20 mouse cellular contexts compared by ENCODE assay signal in genomic region chr14:15082889-15083288, GRCm38 (mm10).
A peak's percentile ranks its signal among the peaks of the same experiment; 100 is the strongest.
DNase-seq lines count a peak whose midpoint lies in the region; ATAC-seq and TF ChIP-seq lines count a peak whose summit lies in the region.
"Had no signal": no experiment of that assay in that cellular context is flagged by ENCODE, and none has a peak within 500 bp of the region (broad histone marks: within the 10 kb centered on the region; RNA-seq: fewer than 3 reads in every experiment).

No protein-coding gene starts in this region.

- H3K4me3 ChIP-seq in midbrain, embryonic 11.5 days (ENCODE audit: low read depth, low read length): no peak overlapping the region
- H3K4me3 ChIP-seq in midbrain, embryonic 13.5 days (replicated peaks): no peak overlapping the region
- H3K4me3 ChIP-seq in limb, embryonic 14.5 days (replicated peaks; ENCODE audit: low read length): no peak overlapping the region
- H3K4me3 ChIP-seq: embryonic facial prominence, embryonic 13.5 days; erythroblast, embryonic 14.5 days; forebrain, embryonic 10.5 days; heart, embryonic 15.5 days had no signal

- ATAC-seq in midbrain, embryonic 11.5 days (ENCODE audit: low FRiP score): peak; percentile 40; the same call in 1 of the 2 replicates
- ATAC-seq in midbrain, embryonic 13.5 days: no peak
- peak; percentile 80 for ATAC-seq in limb, embryonic 14.5 days (ENCODE audit: low FRiP score, low read depth)
- no peak for ATAC-seq in megakaryocyte-erythroid progenitor cell, adult 5-6 weeks (replicated peaks; ENCODE audit: low FRiP score, low TSS enrichment, poor library complexity, severe bottlenecking)
- ATAC-seq: forebrain, embryonic 14.5 days had no signal

- no peak for TF ChIP-seq POLR2A in limb, embryonic 14.5 days (IDR thresholded peaks at IDR 0.05; ENCODE audit: borderline replicate concordance, extremely low read depth, insufficient read depth, insufficient read length)

- no peaks in the 10 kb centered on the region for H3K9me3 ChIP-seq in midbrain, embryonic 11.5 days (ENCODE audit: control insufficient read depth, low read length)
- H3K9me3 ChIP-seq in midbrain, embryonic 13.5 days: no peaks in the 10 kb centered on the region
- H3K9me3 ChIP-seq in limb, embryonic 14.5 days (ENCODE audit: control insufficient read depth, low read length): peaks cover 4% of the 10 kb centered on the region; the same call in 1 of the 2 replicates
- H3K9me3 ChIP-seq: embryonic facial prominence, embryonic 13.5 days; forebrain, embryonic 10.5 days; heart, embryonic 15.5 days had no signal

- H3K27me3 ChIP-seq in midbrain, embryonic 11.5 days (ENCODE audit: control insufficient read depth, insufficient read depth, low read length): no peaks in the 10 kb centered on the region
- no peaks in the 10 kb centered on the region for H3K27me3 ChIP-seq in midbrain, embryonic 13.5 days
- H3K27me3 ChIP-seq in limb, embryonic 14.5 days (ENCODE audit: control insufficient read depth, insufficient read depth, low read length): no peaks in the 10 kb centered on the region
- H3K27me3 ChIP-seq: embryonic facial prominence, embryonic 13.5 days; heart, embryonic 15.5 days had no signal

- H3K27ac ChIP-seq in midbrain, embryonic 11.5 days (ENCODE audit: low read depth, low read length): no peak overlapping the region
- no peak overlapping the region for H3K27ac ChIP-seq in midbrain, embryonic 13.5 days
- H3K27ac ChIP-seq in limb, embryonic 14.5 days (replicated peaks; ENCODE audit: low read depth, low read length): no peak overlapping the region
- H3K27ac ChIP-seq: embryonic facial prominence, embryonic 13.5 days; forebrain, embryonic 10.5 days; heart, embryonic 15.5 days; hindbrain, embryonic 14.5 days had no signal

- WGBS in midbrain, embryonic 11.5 days: 70% methylated on average over 2 of the region's 2 CpGs
- 52% methylated on average over 2 of the region's 2 CpGs for WGBS in midbrain, embryonic 13.5 days
- WGBS in limb, embryonic 14.5 days: 84% methylated on average over 2 of the region's 2 CpGs

- no peak for DNase-seq in midbrain, embryonic 11.5 days (ENCODE audit: low spot score, missing footprints)
- peak; percentile 35 for DNase-seq in thymus, postnatal 14 days
- no peak for DNase-seq in thymus, postnatal 25 days
- DNase-seq in limb, embryonic 14.5 days (ENCODE audit: low spot score): no peak
- DNase-seq: adrenal gland, adult 2 months; adrenal gland, postnatal 25 days; cerebellum, adult 2 months; cerebellum, postnatal 10 days; gastrocnemius, postnatal 36 days; heart, adult 18-20 months; heart, postnatal 14 days had no signal

- no peaks in the 10 kb centered on the region for H3K4me1 ChIP-seq in midbrain, embryonic 11.5 days (ENCODE audit: control insufficient read depth, insufficient read depth, low read length)
- H3K4me1 ChIP-seq in midbrain, embryonic 13.5 days (replicated peaks): no peaks in the 10 kb centered on the region
- H3K4me1 ChIP-seq in limb, embryonic 14.5 days (ENCODE audit: control insufficient read depth, insufficient read depth, low read length): no peaks in the 10 kb centered on the region
- H3K4me1 ChIP-seq: embryonic facial prominence, embryonic 13.5 days; heart, embryonic 15.5 days had no signal

- H3K9ac ChIP-seq in midbrain, embryonic 11.5 days (ENCODE audit: low read length): no peak overlapping the region
- H3K9ac ChIP-seq in midbrain, embryonic 13.5 days (replicated peaks): no peak overlapping the region
- no peak overlapping the region for H3K9ac ChIP-seq in limb, embryonic 14.5 days (ENCODE audit: low read depth, low read length, severe bottlenecking)
- H3K9ac ChIP-seq: embryonic facial prominence, embryonic 13.5 days; heart, embryonic 15.5 days; hindbrain, embryonic 14.5 days had no signal

- H3K4me2 ChIP-seq in midbrain, embryonic 11.5 days: no peak overlapping the region
- H3K4me2 ChIP-seq in midbrain, embryonic 13.5 days (replicated peaks): no peak overlapping the region
- no peak overlapping the region for H3K4me2 ChIP-seq in limb, embryonic 14.5 days (replicated peaks; ENCODE audit: low read depth, low read length, severe bottlenecking)
- H3K4me2 ChIP-seq: embryonic facial prominence, embryonic 13.5 days; heart, embryonic 11.5 days; heart, embryonic 15.5 days; hindbrain, embryonic 14.5 days had no signal

- H3K36me3 ChIP-seq in midbrain, embryonic 11.5 days (ENCODE audit: control insufficient read depth, insufficient read depth, low read length): no peaks in the 10 kb centered on the region
- H3K36me3 ChIP-seq in midbrain, embryonic 13.5 days: no peaks in the 10 kb centered on the region
- no peaks in the 10 kb centered on the region for H3K36me3 ChIP-seq in limb, embryonic 14.5 days (ENCODE audit: control insufficient read depth, insufficient read depth, low read length)
- H3K36me3 ChIP-seq: embryonic facial prominence, embryonic 13.5 days; forebrain, embryonic 10.5 days; heart, embryonic 15.5 days had no signal

Comparison
In these comparisons a context has a peak if more than half of its experiments do, and no peak if none do; other contexts are left out.
1. ATAC-seq: peak in midbrain, embryonic 11.5 days (single experiment) and limb, embryonic 14.5 days (single experiment); none in midbrain, embryonic 13.5 days (single experiment) and megakaryocyte-erythroid progenitor cell, adult 5-6 weeks (single experiment).